Mouse (Mus musculus) WW6 (cell line): ENCODE results near the gene Ddx58.
A peak's percentile ranks its signal among the peaks of the same experiment; 100 is the strongest.

Source experiments
- DNase-seq: peaks from one replicate; pipeline ENCODE4 v3.0.0-alpha.2; 2013; ENCODE audit warnings: low read depth, low spot score

The Ddx58 gene

GRCm38 (mm10) chr4:40234256-40234655 is 5.4 kb downstream of the Ddx58 start:
- DNase-seq, result no peak

- DNase-seq, result no peak
Observed at GRCm38 (mm10) chr4:40233062-40233664, 6.5 kb downstream of the Ddx58 start.

- DNase-seq, result no peak
Observed at GRCm38 (mm10) chr4:40229723-40230122, 9.9 kb downstream of the Ddx58 start.

GRCm38 (mm10) chr4:40227886-40228285 is 11.7 kb downstream of the Ddx58 start:
- DNase-seq, result no peak

- DNase-seq, result no peak
Observed at GRCm38 (mm10) chr4:40227131-40227530, 12.5 kb downstream of the Ddx58 start.

GRCm38 (mm10) chr4:40226095-40226494 is 13.5 kb downstream of the Ddx58 start:
- no peak for DNase-seq

GRCm38 (mm10) chr4:40221876-40222585 is 17.6 kb downstream of the Ddx58 start:
- no peak for DNase-seq

GRCm38 (mm10) chr4:40221004-40221760 is 18.4 kb downstream of the Ddx58 start:
- DNase-seq, result peak; percentile 52

GRCm38 (mm10) chr4:40220437-40220836 is 19.2 kb downstream of the Ddx58 start:
- DNase-seq, result no peak

GRCm38 (mm10) chr4:40218382-40218781 is 21.2 kb downstream of the Ddx58 start:
- peak; percentile 78 for DNase-seq

GRCm38 (mm10) chr4:40217910-40218309 is 21.7 kb downstream of the Ddx58 start:
- DNase-seq, result no peak

GRCm38 (mm10) chr4:40212177-40212576 is 27.5 kb downstream of the Ddx58 start:
- no peak for DNase-seq

GRCm38 (mm10) chr4:40207701-40208100 is 31.9 kb downstream of the Ddx58 start:
- no peak for DNase-seq

- no peak for DNase-seq
Observed at GRCm38 (mm10) chr4:40205231-40205903, 34.3 kb downstream of the Ddx58 start.

GRCm38 (mm10) chr4:40204374-40204773 is 35.3 kb downstream of the Ddx58 start:
- DNase-seq, result no peak

- no peak for DNase-seq
Observed at GRCm38 (mm10) chr4:40202205-40202604, 37.4 kb downstream of the Ddx58 start.

- DNase-seq, result no peak
Observed at GRCm38 (mm10) chr4:40195336-40195735, 44.3 kb downstream of the Ddx58 start.

GRCm38 (mm10) chr4:40193461-40193860 is 46.2 kb downstream of the Ddx58 start:
- DNase-seq, result no peak

GRCm38 (mm10) chr4:40192246-40192645 is 47.4 kb downstream of the Ddx58 start:
- DNase-seq, result no peak

- no peak for DNase-seq
Observed at GRCm38 (mm10) chr4:40187956-40188355, 51.7 kb downstream of the Ddx58 start.

GRCm38 (mm10) chr4:40184470-40184869 is 55.2 kb downstream of the Ddx58 start:
- DNase-seq, result no peak

- no peak for DNase-seq
Observed at GRCm38 (mm10) chr4:40183781-40184180, 55.8 kb downstream of the Ddx58 start.
